Mouse (Mus musculus) lung, postnatal 4 days (tissue): ENCODE results near the gene Klf3.

Source experiments
- DNase-seq, 2 experiments: peaks; one replicate each; pipeline ENCODE4 v3.0.0; 2021

Gene Klf3

DNA sequence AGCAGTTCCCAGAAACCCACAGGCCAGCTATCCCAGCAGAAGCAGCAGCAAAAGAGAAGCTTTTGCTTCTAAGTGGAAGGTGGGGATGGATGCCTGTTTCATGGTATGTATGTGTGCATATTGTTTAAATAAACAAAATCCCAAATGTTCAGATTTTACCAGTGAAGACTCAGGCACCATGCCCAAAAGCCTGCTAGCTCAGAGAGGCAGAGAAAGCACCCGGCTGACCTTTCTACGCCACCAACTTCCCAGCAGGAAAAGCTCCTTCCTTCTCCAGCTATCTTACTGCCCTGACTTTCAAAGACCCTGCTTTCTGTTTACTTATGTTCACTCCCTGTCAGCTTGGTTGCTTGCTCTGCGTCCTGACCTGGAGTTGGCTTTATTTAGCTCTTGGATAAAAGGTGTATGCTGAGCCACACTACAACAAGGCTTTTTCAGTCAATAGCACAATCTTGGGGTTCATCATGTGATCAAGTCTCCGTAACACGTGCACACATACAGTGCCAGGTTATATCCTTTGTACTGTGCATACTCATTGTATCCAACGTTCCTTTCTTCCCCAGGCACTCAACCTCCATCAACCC lies 35.9 kb downstream of the Klf3 start:
- DNase-seq: no peak

DNA sequence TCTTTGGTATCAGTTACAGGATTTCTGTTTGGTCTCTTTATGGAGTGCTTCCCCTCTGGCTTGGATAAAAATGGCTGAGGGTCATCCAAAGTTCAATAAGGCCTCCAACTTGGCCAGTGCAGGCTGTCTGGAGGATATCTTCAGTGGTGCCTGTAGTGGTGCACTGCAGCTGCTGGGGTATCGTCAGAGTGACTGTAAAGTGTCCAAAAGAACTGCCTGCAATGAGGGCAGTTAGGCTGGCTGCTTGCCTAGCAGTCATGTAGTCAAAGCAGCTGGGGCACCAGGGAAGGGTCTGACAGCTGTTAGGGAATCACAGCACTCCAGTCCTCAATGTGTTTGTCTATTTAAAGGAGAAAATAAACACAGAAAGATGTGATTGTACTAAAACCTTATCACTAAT lies 36.9 kb downstream of the Klf3 start:
- peak; percentile 66 to 90 for DNase-seq

DNA sequence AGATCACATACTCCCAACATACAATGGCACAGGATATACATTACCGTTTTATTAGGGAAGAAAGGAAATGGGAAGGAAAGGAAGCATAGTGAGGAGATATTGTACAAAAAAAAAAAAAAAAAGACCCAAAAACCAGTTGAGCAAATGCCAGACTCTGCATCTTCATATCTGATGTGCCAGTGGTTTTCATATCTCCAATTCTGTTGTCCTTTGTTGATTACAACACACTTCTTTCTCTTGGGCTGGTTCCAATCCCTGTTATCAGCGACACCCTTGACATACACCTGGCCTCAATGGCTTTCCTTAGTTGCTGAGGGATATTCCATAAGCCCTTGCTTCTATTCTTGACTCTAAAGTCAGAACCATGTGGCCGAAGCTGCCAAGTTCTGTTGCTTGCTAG lies 41.4 kb downstream of the Klf3 start:
- no peak for DNase-seq

DNA sequence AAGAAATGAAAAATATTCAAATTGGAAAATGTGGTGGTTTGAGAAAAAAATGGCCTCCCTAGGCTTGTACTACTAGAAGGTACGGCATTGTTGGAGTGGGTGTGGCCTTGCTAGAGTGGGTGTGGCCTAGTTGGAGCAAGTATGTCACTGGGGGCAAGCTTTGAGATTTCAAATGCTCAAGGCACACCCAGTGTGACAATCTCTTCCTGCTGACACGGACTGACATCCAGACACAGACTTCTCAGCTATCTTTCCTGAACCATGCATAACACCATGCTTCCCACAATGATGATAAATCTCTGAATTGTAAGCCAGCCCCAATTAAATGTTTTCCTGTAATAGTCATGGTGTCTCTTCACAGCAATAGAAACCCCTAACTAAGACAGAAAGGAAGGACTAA lies 44.1 kb downstream of the Klf3 start:
- DNase-seq: no peak

DNA sequence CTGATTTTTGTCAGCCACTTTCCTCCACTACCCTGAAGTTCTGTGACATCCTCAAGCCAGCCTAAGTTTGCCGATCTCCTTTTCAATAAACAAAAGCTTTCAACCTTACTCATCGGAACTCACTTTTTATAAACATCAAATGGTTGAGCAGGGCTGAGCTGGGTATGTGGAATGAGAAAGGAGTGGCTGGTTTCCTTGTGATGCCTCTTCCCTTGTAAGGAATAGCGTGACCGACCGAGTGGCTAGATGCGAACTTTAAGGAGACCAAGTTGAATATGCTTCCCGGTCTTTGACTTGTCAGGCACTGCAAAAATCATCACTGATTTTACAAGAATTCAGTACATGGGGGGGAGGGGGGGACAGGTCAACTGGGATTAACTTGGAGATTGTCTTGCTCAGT lies 46.7 kb downstream of the Klf3 start:
- DNase-seq: no peak

DNA sequence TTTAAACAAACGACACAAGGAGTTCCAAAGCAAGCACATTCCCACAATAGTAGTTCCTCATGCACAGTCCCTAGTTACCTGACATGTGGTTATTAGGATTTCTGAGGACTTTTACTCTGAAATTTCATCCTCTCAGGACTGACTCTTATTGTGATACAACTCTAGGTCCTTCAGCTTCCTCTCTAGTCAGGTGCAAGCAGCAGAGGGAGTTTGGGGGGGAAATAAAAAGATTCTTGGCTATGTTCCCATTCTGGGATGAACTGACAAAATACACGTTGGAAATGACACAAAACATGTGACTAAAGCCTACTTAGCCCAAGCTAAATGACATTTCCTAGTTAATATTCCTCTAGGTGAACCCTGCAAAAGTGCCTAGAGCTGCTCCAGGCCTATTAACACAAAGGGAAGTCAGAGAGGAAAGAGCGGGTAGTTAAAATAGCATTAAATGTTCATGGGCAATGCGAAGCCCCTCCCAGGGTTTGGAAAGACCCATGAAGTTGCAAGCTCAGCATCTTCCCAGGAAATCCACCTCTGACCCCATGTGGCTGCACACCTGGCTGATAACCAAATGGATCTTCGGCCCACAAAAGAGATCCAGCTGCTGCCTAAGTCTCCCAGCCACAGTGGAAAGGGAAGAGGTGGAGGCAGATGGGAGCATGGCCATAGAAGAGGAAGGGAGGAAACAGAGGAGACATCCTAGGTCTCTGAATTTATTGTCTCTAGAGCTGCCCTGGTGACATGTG lies 49.6 kb downstream of the Klf3 start:
- DNase-seq: no peak

DNA sequence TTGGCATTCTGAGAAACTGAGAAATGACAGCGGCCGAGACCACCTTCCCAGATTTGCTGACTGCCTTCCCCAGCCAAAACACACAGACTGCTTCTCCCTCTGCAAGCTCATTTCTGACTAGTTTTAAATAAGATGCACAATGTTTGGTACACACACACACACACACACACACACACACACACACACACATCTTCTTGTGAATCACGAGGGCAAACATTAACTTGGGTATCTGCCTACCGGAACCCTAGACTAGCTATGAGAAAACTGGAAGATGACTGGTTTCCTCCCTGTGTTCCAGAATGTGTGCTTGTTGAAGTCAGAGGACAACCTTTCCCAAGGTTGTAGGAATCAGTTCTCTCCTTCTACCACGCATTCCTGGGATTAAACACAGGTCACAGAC lies 50.2 kb downstream of the Klf3 start:
- no peak for DNase-seq

DNA sequence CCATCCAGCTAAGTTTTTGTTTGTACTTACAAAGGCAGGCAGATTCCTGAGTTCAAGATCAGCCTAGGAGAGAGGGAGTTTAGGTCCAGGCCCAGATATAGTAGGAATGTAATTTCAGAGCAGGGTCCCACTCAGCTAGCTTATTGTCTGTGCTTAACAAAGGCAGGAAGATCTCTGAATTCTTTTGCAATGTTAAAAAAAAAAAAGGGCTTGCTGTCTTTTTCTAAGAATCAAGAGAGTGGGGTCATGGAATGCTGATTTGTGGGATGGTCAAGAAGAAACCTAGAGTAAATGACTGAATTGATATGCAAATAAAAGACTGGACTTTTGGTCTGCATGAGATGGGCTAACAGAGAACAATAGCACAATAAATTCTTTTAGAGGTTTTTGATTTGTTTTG lies 52.0 kb downstream of the Klf3 start:
- DNase-seq: no peak

DNA sequence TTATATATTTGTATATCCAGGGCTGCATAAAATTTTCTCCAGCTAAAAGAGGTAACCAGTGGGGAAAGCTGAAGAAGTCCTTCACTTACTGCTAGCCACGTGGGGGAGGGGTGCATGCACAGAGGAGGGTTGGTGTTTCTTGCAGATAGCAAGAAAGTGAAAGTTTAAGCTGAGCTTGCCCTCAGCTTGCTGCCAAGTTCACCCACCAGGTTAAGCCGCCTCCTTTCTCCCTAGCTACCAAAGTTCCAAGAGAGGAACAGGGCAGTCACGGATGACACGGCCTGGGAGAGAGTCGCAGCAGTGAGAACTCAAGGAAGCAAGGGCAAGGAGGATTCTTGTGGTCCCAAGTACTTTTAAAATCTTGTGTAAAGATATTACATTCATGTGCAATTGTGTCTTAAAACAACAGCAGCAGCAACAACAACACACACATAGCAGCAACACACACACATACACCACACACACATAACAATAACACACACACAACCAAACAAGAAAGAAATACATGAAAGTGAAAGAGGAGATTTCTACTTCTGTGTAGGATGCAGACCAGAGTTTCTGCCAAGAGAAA lies 57.8 kb downstream of the Klf3 start:
- peak in 1 of 2 experiments; percentile 39 for DNase-seq

DNA sequence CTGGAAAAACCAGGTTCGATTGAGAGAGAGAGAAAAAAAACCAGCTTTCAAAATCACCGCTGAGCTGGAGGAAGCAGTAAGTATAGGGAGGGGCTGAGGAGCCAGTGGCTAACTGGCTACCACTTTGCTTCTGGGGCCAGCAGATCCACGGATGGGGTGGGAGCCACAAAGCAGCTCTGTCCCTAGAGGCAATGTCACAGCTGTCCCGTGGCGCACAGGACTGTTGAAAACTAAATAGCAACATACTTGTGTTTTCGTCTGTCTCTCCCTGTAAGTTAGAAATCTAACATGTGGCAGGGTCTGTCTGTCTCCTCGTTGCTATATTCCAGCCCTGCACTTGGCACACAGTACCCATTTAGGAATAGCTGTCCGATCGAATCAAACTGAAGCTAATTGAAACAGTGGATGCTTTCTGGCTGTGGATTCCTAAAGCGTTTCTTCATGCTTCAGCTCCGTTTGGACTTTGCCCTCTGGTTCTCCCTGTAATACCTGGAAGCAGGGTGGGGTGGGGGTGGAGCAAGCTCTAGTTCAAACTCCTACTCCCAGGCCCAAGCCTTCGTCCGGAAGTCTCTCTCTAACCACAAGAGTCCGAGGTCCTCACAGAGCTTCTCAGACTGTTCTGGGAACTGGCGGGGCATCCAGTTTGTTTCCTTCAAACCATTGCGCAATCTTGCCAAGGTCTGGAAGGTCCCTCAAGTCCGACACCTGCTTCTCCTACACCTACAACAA lies 58.4 kb downstream of the Klf3 start:
- peak; percentile 70 to 72 for DNase-seq

DNA sequence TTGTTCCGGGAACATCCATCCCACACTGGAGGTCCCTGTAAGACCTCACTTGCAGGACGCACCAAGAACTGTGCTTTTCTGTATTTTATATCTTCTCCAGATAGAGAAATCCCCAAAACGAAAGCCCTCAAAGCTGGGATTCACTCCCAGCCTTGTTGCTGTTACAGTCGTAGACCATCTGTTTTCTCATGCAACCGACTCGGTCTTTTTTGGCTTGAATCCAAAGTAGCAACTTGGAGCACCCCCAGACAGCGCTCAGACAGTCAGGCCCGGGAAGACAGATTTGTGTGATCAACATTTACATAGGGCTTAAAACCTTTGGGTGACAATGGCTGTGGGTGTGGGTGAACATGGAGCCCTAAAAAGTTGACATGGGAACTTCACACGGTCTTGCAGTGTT lies 59.1 kb downstream of the Klf3 start:
- DNase-seq: peak; percentile 44 to 64

DNA sequence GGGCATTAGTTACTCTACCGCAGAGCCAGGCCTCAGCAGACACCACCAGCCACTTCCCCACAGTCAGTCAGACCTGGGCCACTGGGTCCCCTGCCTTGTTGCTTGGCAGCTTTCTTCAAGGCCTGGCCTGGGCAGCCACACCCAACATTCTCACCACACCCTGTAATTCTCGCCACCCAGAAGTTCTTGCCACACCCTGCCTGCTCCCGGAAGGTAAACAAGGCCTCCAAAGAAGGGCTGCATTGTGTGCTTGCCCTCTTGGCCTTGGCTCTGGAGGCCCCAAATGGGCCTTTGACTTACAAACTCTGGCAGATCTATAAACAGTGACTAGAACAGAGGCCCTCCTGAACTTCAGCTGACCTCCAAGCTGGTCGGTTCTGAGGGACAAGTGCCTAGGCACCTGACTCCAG lies 61.5 kb downstream of the Klf3 start:
- peak; percentile 77 to 88 for DNase-seq

DNA sequence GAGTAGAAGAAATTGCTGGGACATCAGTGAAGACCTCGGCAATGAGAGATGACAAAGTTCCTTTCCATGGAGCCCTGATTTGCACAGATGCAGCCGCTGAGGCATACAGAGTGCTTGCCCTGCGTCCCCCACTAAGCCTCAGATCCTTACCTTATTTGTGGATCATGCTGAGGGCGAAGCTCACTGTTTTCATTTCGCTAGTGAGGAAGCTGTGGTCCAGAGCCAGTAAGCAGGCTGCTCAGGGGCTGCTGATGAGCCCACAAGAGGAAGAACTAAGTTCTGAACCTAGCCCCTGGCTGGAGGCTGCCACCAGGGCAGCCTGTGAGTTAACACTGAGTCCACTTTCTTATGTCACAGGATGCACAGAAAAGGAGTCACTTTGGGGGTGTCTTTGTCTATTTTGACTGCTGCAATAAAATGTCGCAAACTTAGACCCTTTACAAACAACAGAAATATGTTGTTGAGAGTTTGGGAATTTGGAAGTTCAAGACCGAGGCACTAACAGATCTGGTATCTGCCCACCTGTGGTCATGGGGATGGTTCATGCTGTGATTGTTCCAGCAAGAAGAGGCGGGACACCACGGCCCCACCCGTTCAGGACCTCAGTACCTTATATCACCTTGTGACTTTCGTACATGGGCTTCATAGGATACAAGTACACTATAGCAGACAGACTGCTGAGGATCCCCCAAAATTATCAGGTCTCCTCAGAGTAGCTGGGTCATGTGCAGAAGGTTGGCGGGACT lies 62.2 kb downstream of the Klf3 start:
- DNase-seq: no peak

DNA sequence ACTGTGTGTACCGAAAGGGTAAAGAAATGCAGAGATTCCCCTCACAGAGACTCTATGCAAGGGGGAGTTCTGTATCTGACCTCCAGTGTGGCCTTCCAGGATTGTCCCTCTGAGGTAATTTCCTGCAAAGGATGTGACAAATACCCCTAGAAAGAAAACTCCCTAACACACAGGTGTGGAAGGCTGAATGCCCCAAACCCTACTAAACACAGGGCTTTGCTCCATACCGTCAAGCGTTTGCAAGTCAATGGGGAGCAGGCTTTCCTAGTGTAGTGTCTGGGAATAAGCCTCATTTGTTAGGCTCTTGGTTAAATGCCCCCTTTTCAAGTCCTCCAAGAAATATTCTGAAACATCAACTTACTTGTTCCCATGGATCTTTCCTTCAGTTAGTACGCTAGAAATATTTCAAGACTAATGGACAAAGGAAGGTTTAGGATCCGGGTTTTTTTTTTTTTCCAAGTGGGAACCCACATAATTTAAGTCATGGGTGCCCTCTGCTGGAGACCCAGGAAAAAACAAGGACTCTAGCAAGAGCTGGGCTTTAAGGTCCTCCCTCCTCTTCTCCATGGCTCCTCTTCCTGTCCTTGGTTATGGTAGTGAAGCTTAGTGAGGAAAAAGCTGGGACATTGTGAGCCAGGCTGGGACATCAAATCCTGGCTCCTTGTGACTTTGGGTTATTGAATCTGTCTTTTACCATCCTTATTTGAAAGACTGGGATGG lies 63.3 kb downstream of the Klf3 start:
- peak; percentile 73 to 90 for DNase-seq

DNA sequence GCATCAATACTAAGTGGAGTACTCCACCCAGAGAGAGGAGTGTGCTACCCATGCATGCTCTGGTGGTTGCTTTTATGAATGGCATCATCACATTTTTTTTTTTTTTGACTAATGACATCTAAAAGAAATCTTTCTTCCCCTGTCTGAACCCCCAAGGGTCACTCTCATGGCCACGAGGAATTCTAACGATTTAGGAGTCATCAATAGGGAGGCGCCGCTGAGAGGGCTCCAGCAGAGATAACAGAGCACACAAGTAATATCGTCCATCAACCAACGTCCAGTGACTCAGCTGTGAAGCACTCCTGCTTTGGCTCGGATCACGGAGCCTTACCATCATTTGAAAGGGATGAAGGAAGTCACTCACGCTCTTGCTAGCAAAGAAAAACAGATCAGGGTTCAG lies 63.9 kb downstream of the Klf3 start:
- DNase-seq: no peak

DNA sequence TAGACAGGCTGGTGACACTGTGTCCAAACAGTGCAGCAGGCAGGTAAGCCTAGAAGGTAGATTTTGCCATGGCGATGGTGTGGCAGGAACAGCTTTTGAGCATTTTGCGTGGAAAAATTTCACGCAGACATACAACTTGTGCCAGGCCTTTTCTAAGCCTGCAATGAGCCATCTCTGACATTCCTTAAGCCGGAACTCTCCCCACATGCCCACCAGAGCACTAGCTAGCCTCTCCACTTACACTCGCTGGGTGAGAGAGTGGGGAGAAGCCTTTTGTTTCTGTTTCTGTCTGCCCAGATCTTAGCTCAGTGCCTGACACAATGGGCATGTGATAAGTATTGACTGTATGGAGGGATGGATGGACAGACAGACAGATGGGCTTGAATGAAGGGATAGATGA lies 64.4 kb downstream of the Klf3 start:
- no peak for DNase-seq

DNA sequence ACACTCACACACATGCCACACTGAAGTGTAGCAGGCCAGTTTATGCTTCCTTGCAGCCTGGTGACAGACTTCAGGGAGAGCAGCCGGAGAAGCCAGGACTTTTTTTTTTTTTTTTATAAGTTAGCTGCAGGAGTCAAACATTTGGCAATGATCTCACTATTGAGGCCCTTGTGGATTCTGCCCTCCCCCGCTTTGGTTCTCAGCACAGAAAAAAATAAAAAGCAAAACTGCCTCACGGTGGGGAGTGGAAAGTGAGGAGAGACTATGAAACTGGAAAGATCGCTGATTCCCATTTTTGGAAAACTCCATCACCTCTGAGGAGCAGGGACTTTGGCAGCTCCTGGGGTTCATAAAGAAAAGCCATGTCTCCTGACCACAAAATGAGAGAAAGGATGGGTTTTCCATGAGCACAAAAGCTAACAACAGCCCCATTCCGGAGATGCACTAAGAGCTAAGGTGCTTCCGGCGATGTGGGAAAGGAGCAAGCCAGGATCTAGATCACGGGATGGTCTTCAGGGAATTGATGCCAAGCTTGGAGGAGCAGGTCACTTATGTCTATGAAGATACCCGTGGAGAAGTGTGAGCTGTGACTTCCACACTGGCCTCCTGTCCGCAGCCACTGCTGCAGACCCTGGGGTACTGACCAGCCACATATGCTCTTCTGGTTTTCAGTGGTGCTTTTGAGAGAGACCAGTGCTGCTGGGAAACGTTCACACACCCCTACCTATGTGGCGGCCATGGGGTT lies 73.1 kb downstream of the Klf3 start:
- no peak for DNase-seq

DNA sequence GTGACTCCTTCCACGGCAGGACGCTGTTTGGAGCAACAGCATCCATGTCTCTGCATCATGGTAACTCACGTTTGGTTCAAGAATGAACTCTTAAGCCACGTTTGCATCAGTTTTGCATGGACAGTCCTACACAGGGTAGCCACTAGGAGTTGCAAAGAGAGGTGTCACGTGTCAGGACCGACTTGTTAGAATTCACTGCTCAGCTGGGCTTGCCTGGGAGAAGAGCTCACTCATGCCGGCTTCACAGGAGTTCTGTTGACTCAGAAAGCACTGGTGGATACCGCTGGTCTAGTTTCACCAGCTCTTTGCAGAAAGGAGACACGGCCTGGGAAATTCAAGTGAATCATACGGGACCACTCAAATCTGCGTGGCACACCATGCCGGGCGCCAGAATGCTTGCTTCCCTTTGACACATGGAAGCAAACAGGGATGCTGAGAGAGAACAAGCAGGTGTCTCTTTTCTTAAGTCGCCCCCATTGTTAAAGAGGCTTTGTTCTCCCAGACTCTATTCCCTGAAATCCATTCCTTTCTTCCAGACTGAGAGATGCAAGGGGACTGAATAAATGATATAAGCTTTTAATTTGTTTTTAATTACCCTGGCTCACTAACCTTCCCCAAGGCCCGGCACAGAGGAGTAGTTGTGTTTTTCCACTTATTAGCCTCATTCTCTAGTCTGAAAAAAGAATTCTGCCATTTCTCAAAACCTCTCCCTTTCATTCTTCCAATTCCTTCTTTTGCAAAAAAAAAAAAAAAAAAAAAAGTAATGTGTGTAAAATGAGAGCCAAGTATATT lies 74.2 kb downstream of the Klf3 start:
- DNase-seq: no peak

DNA sequence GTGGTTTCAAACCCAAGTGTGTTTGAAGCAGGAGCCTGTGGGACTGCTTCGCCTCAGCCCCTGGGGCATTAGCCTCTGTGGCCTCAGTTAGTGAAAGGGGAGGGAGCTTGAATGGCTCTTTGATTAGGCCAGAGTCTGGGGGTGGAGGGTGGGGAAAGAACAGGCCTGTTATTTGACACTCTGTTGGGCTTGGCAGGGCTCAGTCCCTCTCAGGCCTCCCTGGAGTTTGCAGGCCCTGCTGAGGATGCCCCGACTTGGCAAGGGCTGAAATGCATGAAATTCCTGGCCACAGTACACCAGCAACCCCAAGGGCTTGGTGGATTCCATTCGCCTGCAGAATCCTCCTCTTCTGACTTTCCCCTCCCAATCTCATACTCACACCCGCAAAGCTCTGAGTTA lies 74.8 kb downstream of the Klf3 start:
- DNase-seq: peak; percentile 68 to 89

DNA sequence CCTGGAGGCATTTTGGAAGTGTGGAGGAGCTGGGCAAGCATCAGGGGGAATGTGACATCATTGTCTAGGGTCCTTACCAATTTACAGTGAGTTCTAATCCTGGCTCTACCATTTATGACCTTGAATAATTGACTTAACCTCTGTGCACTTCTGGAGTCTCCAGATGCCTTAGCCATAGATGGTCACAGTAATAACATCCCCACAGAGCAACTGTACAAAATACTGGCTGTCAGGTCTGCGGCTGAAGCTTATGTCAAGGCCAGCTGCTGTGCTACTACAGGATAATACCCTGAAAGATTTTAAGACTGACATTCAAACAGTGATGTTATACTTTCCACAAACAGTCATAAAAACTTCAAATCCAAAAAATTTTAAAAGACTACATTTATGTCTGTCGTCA lies 75.3 kb downstream of the Klf3 start:
- no peak for DNase-seq

DNA sequence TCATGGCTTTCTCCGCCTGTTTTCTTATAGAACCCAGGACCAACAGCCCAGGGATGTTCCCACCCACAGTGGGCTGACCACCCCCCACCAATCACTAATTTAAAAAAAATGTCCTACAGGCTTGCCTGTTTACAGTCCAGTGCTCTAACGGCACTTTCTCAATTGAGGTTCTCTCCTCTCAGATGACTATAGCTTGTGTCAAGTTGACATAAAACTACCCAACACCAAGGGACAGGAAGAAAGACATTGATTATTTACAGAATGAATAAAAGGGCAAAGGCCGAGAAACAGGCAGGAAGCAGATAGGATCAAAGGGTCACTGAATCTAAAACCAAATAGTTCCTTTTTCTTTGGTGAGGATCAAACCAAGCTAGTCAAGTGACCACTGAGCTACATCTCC lies 76.1 kb downstream of the Klf3 start:
- DNase-seq: no peak
